Mouse (Mus musculus) right cerebral cortex, postnatal 36 days (tissue): Measurements from ENCODE around the gene Slc2a1.

Experiments used
- DNase-seq, 2 experiments: peaks; one replicate each; pipeline ENCODE4 v3.0.0; 2022; ENCODE audit warnings: low spot score in 2 of 2, mixed read lengths in 1 of 2

The Slc2a1 gene

DNA sequence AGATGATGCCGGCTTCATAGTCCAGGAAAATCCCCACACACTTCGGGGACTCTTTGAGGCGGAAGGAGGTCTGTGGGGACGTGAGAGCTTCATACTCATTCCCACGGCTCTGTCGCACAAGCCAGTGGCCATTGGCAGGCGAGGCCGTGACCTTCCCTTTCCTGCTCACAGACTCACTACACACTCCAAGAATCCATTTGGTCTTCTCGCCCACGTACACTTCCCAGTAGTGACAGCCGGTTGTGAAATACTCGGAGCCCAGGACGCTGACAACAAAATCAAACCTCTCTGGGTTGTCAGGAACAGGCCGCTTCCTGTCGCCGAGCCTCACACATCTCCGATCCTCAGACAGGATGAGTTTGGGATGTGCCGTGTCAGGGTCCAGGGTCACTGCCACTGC is 69.8 kb downstream of the Slc2a1 start:
- no peak for DNase-seq

DNA sequence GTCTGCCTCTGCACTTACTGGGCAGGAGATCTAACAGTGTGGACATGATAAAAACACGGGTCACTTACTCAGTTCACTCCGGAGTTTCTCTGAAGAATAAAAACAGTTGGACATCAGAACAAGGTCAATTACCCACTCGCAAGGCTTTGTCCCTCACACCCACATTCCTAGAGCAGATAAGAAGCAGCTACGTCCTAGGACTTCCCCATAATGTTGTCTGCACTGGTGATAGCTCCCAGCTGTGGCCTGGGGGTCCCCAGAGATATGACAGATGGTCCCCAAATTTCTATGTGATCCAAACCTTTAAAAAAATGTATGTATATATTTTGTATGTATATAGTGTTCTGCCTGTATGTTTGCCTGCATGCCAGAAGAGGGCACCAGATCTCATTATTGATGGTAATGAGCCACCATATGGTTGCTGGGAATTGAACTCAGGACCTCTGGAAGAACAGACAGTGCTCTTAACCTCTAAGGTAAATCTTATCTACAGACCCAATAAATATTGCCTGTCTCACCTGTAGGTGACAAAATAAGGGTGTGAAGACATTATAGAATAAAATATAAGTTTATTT is 71.7 kb downstream of the Slc2a1 start:
- no peak for DNase-seq

DNA sequence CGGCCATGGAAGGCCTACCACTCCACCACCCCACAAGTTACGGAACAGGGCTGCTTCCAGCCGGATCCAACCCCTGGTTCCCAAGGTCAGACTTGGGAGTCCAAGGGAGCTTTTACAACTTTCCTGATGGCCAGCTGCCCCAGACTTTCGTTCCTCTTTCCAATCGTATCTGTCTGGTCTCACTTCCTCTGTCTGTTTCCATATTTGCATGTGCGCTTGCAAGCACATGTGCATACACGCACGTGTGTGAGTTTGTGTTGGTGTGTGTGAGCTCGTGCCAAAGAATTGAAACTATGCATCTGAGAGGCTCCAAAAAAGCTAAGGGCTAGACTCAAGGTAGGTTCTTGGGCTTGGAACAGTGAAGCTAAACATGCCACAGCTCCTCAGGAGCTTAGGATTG is 72.9 kb downstream of the Slc2a1 start:
- DNase-seq = no peak

DNA sequence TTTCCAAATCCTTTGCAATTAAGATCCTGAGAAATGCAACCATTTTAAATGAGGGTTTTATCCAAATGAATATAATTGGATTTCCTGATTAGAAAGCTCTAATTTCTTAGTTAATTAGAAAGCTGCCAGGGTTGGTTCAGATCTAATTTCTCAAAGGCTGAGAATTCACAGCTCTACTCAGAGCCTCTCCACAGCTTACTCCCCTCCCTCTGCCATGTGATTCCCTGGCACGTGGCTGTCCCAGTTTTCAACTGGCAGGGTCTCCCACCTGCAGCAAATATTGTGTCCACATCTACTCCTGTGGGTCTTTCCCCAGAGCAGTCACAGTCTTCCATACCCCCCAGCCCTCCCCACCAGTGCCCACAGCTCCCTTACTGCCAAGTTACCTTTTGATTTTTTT is 75.0 kb downstream of the Slc2a1 start:
- DNase-seq = no peak

DNA sequence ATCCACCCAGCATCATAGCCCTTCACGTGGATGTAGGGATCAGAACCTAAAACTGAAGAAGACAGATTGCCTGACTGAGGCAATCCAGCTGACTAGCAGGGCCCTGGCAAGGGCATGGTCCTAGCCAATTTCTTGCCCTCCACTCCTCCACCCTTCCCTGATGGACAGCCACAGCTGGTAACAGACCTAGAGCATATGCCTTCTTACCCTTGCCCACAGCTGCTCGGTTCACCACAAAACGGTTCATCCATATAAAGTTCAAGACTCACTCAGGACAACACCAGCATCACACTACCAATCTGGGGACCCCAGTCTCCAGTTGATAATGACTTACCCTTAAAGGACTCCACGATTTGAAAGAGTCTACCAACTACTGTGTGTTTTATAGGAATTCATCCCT is 77.3 kb downstream of the Slc2a1 start:
- DNase-seq = no peak
